Mouse (Mus musculus) T-cell, adult 2 months (primary cell): ENCODE data around the gene B4galt5.
A peak's percentile ranks its signal among the peaks of the same experiment; 100 is the strongest.

Source experiments
- DNase-seq: peaks from one replicate; pipeline ENCODE4 v3.0.0; 2022; ENCODE audit warnings: low spot score

B4galt5 gene

GRCm38 (mm10) chr2:167358499-167358898 is 9.5 kb upstream of the B4galt5 start:
- DNase-seq, result no peak

DNA sequence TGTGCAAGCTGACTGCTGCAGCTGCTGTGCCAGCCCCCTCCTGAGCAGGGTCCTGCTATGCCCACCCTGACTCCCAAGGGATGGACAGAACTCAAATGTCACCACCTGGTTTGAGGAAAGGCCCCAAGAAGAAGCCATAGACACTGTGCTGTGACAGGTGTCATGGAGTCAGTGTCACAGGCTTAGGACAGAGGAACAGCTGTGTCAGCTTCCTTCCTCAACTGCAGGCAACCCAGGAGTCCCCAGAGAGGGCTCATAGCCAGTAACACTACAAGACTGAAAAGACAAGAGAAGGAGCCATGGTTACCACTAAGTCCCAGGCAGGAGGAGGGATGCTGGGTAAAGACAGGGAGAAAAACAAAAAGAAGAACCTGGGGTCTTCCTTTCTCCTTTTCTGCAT is 7.9 kb upstream of the B4galt5 start:
- no peak for DNase-seq

GRCm38 (mm10) chr2:167354611-167355165 is 5.7 kb upstream of the B4galt5 start:
- no peak for DNase-seq

- no peak for DNase-seq
Measured at GRCm38 (mm10) chr2:167354046-167354445, 5.1 kb upstream of the B4galt5 start.

GRCm38 (mm10) chr2:167352496-167352895 is 3.5 kb upstream of the B4galt5 start:
- DNase-seq, result no peak

GRCm38 (mm10) chr2:167351371-167351951 is 2.5 kb upstream of the B4galt5 start:
- peak; percentile 37 for DNase-seq

GRCm38 (mm10) chr2:167350126-167350650 is 1.2 kb upstream of the B4galt5 start:
- no peak for DNase-seq

GRCm38 (mm10) chr2:167349283-167349936 is 427 bp upstream of the B4galt5 start:
- peak; percentile 97 for DNase-seq

GRCm38 (mm10) chr2:167347991-167348375 is 1.0 kb downstream of the B4galt5 start:
- no peak for DNase-seq

- no peak for DNase-seq
Measured at GRCm38 (mm10) chr2:167347361-167347760, 1.6 kb downstream of the B4galt5 start.

GRCm38 (mm10) chr2:167345508-167346164 is 3.3 kb downstream of the B4galt5 start:
- no peak for DNase-seq

DNA sequence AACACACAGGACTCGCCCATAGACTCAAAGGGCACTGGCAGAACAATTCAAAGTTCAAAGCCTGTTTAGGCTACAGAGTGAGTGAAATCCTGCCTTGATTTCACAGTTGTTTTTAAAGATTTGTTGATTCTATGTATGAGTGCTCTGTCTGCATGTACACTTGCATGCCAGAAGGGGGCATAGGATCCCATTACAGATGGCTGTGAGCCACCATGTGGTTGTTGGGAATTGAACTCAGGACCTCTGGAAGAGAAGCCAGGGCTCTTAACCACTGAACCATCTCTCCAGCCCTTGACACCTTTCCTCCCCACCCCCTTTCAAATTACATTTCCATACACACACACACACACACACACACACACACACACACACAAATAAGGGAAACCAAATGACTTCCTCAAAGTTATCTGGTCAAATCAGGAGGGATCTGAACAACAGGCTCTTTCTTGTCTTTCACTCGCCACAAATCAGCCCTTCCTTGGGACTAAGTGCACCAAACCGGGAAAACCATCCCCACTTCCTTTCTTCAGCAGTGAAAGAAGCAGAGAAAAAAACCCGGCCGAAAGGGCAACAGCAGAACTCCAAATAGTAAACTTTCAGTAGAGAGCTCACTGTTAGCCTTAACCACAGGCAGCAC is 4.0 kb downstream of the B4galt5 start:
- DNase-seq, result peak; percentile 35

DNA sequence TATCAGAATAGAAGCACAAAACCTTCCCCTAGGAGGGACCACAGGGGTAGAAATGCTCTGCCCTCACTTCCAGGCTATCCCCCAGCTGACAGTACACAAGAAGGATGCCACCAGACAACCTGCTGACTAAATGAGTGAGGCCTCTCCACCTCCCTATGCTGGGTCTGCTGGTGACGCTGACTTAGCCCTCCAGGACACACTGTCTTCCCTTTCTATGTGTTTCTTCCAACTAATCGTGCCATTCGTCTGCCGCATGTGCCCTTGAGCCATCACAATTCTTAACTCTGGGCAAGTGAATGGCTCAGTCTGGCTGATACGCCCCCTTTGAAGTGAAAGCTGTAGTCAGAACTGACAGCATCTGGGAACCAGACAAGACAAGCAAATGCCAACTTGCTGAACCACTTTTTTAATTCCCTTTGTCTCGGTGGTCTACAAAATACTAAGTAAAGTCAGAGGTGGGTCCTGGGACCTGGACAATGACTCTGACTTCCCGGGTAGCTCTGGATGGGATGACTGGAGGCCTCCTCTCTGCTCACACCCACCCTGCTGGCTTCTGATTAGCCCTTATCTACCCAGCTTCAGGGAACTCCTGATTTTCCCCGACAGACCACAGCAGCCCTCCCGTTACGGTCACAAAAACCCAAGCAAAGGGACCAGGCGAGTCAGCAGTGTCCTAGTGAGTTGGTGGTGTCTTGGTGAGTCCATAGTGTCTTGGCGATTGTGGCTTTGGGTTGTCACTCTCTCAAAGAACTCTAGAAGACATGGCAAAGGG is 5.4 kb downstream of the B4galt5 start:
- DNase-seq, result no peak

DNA sequence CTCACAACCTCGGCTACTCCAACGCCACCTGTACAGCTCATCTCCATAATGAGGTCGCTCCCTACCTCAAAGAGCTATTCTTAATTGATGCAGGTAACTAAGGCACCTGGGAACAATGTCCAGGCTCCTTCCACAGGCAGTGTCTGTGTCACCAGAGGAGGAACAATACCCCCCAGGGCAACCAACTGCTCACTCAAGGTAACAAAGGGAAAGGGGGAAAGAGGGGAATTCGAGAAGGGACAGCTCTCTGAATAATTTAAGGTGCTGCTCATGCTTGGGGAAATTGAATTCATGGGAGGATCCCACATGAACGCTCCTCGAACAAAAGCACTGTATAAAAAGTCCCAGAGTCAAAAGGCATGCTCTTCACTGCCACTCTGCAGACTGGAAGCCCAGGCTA is 6.1 kb downstream of the B4galt5 start:
- DNase-seq, result no peak

DNA sequence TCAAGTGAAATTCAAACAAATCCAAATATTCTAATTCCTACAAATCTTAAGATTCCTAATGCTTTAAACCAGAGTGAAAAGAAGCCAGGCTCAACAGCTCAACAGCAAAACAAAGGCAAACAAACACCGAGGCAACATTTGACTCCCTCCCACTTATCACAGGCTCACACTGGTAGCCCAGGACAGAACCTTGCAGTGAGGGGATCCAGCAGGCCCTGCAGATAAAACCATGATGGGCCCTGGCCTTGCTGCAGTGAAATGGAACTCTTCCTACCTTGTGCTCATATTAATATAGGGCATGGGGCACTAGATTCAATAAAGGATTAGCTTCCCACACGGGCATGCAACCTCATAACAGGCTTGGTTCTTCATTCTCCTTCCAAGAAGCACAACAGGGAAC is 11.4 kb downstream of the B4galt5 start:
- DNase-seq, result no peak

- no peak for DNase-seq
Measured at GRCm38 (mm10) chr2:167337214-167337512, 11.8 kb downstream of the B4galt5 start.

- DNase-seq, result no peak
Measured at GRCm38 (mm10) chr2:167336384-167337213, 12.4 kb downstream of the B4galt5 start.

DNA sequence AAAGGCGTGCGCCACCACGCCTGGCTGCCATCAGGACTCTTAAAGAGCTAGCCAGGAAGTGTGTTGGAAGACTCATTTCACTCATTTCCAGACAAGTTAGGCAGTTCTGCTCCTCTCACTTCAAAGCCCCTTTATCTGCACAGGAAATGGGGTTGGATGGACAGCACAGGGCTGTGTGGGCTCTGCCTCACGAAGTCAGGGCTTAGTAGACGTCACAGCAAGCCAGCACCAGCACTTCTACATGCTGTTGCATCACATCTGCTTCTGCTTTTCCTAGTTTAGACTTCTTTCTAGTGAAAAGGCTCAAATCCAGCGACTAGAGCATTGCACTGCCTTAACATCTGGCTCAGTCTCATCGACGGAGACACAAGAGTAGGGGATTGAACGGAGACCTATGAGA is 13.9 kb downstream of the B4galt5 start:
- DNase-seq, result peak; percentile 60

DNA sequence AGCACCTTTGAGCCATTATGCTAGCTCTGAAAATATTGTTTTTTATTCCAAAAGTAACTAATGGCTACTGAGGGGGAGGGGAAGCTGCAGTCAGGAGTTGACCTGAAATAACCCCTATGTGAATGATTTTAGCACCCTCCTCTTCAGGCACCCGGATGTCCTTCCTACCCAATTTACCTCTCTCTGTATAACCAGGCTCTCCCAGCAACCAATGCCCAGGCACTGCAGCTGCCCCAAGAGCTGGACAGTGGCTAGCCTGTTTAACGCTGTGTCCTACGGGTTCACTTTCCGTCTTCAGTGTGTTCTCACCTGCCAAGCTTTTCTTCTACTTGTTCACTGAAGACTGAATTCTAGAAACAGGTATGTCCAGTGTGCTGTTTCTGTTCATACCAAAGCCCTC is 14.7 kb downstream of the B4galt5 start:
- DNase-seq, result no peak

DNA sequence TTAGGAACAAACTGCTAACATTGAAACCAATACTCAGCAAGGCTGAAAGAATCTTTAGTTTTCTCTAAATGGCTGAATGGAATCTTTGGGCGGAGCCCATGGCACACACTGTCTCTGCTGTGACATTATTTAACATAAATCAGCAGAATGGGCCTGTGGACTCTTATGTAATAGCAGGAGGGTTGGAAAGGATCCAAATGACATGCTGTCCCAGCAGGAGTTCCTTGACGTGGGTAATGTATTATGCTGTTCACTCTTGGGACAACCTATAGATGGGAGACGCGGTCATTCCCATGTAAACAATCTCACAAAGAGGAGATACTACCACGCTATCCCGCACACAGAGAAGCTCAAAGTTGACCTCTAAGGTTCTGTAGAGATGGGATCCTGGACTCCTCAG is 15.5 kb downstream of the B4galt5 start:
- no peak for DNase-seq
